Mouse (Mus musculus) right cerebral cortex, adult 18-20 months (tissue): ENCODE data around the gene Enpp3.

Experiments
- DNase-seq: peaks from one replicate; pipeline ENCODE4 v3.0.0; 2022; ENCODE audit warnings: mixed read lengths

The Enpp3 gene

DNA sequence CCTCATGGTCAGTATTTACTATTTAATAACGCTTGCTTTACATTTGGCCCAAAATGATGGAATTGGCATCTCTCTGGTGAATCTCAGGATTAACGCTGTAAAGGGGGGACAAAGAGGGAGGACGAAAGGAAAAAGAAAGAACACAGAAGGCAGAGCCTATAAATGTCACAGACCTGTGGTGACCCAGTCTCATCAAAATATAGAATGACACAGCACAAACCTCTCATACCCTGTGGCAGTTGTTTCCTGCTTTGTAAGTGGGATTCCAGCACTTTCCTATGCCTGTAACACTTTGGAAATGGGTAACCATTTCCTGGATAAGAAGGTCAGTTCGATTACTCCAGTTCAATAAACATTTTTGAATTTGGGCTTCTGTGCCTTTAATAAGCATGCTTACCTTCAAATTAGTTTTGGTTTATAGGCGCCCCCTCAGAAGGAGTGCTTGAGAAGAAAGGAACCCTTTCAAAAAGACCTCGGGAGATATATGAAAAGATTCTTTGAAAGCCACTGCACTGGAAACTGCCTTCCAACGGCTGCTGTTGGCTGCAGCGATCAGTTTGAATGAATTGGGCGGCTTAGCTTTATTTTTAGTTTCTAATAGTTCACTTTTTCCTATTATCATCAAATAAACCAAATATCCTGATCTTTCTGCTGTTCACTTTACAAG lies 87.6 kb downstream of the Enpp3 start:
- DNase-seq, result no peak

DNA sequence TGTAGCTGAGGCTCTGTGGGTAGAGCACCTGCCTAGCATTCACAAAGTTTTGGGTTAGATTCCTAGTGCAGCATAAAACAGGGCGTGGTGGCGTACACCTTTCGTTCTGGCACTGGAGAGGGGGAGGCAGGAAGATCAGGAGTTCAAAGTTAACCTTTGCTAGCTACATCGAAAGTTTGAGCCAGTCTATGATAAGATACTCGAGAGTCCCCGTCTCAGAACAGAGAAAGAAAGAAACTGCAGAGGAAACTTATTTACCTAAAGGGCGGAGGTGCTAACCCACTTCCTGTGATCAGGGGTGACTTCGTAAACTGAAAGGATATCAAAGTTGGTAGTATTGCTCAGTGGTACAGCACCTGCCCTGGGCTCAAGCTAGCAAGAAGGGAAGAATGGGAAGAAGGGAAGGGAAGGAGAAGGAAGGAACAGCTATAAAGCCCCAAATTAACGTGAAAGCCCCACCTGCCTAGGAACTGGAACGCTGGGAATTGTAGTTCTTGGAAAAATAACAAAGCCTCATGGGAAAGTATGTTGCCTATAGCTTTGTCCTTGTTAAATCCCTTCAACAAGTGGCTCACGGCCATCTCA lies 88.3 kb downstream of the Enpp3 start:
- DNase-seq, result no peak

DNA sequence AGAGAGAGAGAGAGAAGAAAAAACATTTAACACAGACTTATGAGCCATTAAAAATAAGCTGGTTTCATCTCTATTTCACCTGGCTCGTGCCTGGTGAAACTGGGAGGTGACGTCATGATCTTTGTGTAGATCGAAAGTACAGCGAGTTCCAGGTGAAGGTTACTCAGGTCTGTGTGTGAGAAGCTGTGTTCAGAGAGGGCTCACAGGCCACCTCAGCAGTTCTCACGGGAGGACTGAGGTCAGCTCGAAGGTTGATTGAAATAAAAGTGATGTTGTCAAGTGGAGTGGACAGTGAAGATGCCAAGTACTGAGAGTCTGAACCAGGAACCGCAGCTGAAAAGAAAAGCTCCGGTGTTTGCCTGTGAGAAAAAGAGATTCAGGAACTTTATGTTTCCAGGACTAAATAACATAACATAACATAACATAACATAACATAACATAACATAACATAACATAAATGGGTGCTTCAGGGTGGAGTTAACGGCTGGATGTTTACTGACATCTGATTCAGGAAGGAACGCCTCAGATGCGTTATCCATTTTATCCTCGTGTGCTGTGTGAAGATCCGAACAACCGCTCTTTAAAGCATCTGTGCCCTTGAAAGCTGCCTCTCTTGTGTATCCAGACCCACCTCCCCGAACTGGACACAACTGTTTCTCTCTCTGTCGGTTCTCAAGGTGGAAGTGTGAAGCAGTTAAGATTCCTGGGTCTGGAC lies 88.9 kb downstream of the Enpp3 start:
- DNase-seq, result no peak

DNA sequence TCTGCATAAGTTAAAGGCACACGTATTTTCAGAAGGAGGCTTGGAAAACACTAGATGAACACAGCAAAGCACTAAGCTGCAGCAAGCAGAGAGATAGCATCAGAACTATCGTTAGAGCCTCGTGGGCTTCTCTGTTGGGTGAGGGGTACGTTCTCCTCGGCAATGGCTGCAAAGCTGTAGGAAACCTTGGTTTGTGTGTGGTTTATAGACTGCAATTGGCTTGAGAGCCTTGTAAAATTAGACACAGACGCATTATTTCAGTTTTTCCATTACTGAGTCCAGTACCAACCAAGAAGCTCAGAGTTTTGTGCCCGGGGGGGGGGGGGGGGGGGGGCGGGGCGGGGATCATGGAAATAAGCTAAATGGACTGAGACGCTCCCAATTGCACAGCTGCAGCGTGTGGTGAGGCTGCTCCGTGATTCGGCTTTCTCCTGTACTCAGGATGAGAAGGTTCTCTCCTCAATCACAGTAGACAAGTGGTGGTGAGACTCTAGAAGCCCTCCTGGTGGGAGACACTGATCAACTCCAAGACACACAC lies 99.6 kb downstream of the Enpp3 start:
- DNase-seq, result no peak

DNA sequence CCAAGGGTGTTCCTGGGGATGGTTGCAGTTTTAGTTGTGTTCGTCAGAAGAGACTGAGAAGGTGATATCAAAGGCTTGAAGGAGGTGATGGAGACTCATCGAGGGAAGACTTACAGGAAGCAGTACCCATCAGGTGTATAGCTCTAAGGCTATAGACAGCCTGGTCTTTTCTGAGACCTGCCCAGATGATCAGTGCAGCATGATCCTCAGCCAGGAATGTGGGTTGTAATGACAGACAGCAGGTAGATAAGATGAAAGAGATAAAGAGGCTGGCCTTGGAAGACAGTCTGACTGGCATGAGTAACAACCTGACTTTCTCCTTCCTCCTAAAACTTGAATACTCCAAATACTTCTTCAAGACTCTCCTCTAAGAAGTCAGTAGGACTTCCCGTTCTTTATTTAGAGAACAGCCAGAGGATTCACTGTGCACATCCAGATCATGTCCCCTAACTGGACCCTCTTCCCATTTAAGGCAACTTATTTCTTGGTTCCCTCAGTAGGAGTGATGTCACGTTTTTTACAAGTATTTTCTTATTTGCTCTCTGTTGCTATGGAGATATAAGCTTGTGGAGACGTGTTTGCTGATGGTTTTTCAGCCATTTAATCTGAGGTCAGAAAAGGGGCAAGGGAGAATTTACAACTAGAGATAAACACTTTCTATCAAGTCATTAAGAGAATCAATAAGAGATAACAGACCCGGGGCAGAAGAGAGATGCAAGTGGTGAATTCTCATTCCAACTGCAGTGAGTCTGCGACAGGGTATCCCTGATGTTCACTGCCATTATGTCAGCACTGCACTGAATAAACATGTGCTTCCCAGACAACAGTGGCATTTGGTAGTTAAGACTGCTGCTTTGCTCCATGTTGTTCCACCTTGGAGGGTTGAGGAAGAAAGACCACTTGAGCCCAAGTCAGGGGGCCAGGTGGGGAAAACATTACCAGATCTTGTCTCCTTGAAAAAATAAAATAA lies 101.1 kb downstream of the Enpp3 start:
- no peak for DNase-seq

- no peak for DNase-seq
Measured at GRCm38 (mm10) chr10:24739171-24739570, 103.5 kb downstream of the Enpp3 start.

DNA sequence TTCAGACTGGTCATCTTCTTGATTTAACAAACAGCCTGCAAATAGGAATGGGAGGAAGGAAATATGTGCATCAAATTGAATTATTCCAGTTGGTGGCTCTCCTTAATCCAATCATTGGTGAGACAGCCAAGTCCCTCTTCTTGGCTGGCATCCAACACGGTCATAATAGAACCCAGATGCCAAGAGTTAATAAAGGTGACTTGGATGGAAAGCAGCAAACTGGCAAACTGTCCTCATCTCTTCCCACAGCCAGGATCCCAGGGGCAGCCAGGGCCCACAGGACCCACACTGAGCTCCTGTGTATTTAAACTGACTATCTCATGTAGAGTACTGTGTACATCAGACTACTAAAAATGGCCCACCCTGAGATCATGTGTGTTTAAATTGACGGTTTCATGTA lies 104.2 kb downstream of the Enpp3 start:
- no peak for DNase-seq

DNA sequence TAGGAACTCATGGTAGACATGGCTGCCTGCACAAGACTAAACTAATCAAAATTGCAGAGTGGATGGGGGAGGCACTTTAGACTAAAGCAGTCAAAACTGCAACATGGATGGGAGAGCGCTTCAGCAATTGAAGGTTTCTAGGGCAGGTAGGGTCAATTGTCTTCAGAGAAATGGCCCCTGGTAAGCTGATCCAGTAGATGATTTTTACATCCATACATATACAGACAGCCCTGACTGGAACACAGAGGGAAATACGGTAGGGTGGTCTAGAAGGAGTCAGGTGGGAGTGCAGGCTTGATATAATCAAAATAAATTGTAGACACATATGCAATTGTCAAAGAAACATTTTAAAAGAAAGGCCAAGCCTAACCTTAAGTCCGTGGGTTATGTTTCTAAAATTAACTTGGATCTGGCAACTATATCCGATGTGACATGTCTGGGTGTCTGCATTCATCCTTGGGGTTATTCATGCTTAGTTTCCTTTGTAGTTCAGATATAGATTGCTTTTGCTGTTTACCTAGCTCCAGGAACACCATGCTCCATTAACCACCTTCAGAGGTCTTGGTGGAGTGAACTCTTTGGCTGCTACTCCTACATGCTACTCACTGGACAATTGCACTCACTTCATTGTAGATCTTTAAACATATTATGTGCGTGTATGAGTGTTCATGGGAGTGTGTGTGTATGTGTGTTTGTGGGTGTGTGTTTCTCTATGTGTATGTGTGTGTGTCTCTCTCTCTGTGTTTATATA lies 107.4 kb downstream of the Enpp3 start:
- no peak for DNase-seq

- no peak for DNase-seq
Measured at GRCm38 (mm10) chr10:24727478-24727877, 115.1 kb downstream of the Enpp3 start.

DNA sequence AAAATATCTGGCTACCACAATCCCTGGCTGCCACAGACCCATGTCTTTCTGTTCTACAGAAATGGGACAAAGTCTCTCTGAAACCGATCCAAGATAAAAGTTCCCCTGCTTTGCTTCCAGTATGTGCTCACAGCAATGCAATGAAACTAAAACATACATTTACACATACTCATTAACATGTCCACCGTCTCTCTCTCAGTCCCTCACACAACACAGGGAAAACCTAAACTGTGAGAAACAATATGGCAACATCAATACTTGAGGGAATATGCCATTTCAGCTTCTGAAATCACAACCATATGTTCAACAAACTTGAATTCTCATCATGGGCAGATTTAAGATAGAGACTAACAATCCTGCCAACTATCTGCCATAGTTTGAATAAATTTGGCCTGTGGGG lies 117.4 kb downstream of the Enpp3 start:
- no peak for DNase-seq
